Mouse (Mus musculus) MEL (cell line): Measurements from ENCODE around the gene Mmp24. TPM values are rescaled to one million over a fixed set of nuclear protein-coding genes. Genes with fewer than 3 reads are reported as not detected.

Source experiments
- DNase-seq: peaks from one replicate; pipeline ENCODE4 v3.0.0; 2011; ENCODE audit warnings: low read depth, low spot score
- H3K27ac ChIP-seq: 2 replicates; pipeline ENCODE4 v1.5.1; 2012; ENCODE audit warnings: low read depth, mild to moderate bottlenecking, control low read depth, low read length, moderate library complexity; ENCODE audit not compliant: control insufficient read depth
- H3K27me3 ChIP-seq, 2 experiments: fragments of 150-350 bp in 1 of 2; sonication (generic) in 1 of 2; 2 replicates each; pipeline ENCODE4 v1.6.1; 2012; ENCODE audit warnings: low read length in 2 of 2, mild to moderate bottlenecking in 2 of 2, improper control_type of control experiment in 1 of 2, moderate library complexity in 1 of 2; ENCODE audit not compliant: insufficient read depth in 2 of 2, control insufficient read depth in 1 of 2
- H3K36me3 ChIP-seq, 2 experiments: 2 replicates each; pipeline ENCODE4 v1.6.1; 2012 to 2014; ENCODE audit warnings: low read length in 2 of 2, improper control_type of control experiment in 1 of 2, inconsistent platforms in 1 of 2, mild to moderate bottlenecking in 1 of 2; ENCODE audit not compliant: insufficient read depth in 2 of 2, control insufficient read depth in 1 of 2
- H3K4me1 ChIP-seq, 2 experiments: fragments of 150-350 bp in 1 of 2; sonication (generic) in 1 of 2; 2 replicates each; pipeline ENCODE4 v1.6.1; 2012; ENCODE audit warnings: low read length in 2 of 2, improper control_type of control experiment in 1 of 2, mild to moderate bottlenecking in 1 of 2; ENCODE audit not compliant: insufficient read depth in 2 of 2, control insufficient read depth in 1 of 2
- H3K4me3 ChIP-seq, 2 experiments: fragments of 150-350 bp in 1 of 2; sonication (generic) in 1 of 2; 2 replicates each; pipeline ENCODE4 v1.5.1; 2012; ENCODE audit warnings: low read depth in 2 of 2, low read length in 2 of 2, mild to moderate bottlenecking in 2 of 2, moderate library complexity in 2 of 2, control low read depth in 1 of 2, improper control_type of control experiment in 1 of 2; ENCODE audit not compliant: control insufficient read depth in 1 of 2, insufficient read depth in 1 of 2
- H3K79me2 ChIP-seq: 2 replicates; pipeline ENCODE4 v1.6.1; 2012; ENCODE audit warnings: mild to moderate bottlenecking, low read length, moderate library complexity; ENCODE audit not compliant: control insufficient read depth, poor library complexity, insufficient read depth
- H3K9ac ChIP-seq: 2 replicates; pipeline ENCODE4 v1.6.1; 2012; ENCODE audit warnings: low read depth, mild to moderate bottlenecking, control low read depth, low read length, moderate library complexity; ENCODE audit not compliant: control insufficient read depth, poor library complexity, severe bottlenecking
- H3K9me3 ChIP-seq: fragments of 150-350 bp; sonication (generic); replicated peaks from 2 replicates; pipeline ENCODE4 v1.6.1; 2012; ENCODE audit warnings: mild to moderate bottlenecking, low read length, improper control_type of control experiment, moderate library complexity; ENCODE audit not compliant: insufficient read depth
- CHD1 ChIP-seq: IDR thresholded peaks from 2 replicates; pipeline ENCODE4 v1.6.1; 2012; ENCODE audit warnings: low read depth, mild to moderate bottlenecking, inconsistent platforms, low read length, improper control_type of control experiment
- ELF1 ChIP-seq: IDR thresholded peaks from 2 replicates; pipeline ENCODE4 v1.6.1; 2014; ENCODE audit warnings: low read depth, mild to moderate bottlenecking, inconsistent platforms, low read length, improper control_type of control experiment, moderate library complexity
- ETS1 ChIP-seq: IDR thresholded peaks from 2 replicates; pipeline ENCODE4 v1.6.1; 2012; ENCODE audit warnings: low read depth, mild to moderate bottlenecking, inconsistent platforms, low read length, improper control_type of control experiment, moderate library complexity
- GABPA ChIP-seq: IDR thresholded peaks from 2 replicates; pipeline ENCODE4 v1.6.1; 2012; ENCODE audit warnings: low read depth, mild to moderate bottlenecking, inconsistent platforms, low read length, improper control_type of control experiment, moderate library complexity
- GATA1 ChIP-seq: IDR thresholded peaks from 2 replicates; pipeline ENCODE4 v1.6.1; 2011; ENCODE audit warnings: low read depth, low read length, improper control_type of control experiment
- JUND ChIP-seq: IDR thresholded peaks from 2 replicates; pipeline ENCODE4 v1.6.1; 2011; ENCODE audit warnings: low read depth, mild to moderate bottlenecking, improper control_type of control experiment, low read length
- KAT2A ChIP-seq: conservative IDR thresholded peaks from 2 replicates; pipeline ENCODE4 v1.6.1; 2012; ENCODE audit warnings: low read depth, low read length, improper control_type of control experiment, inconsistent platforms
- MXI1 ChIP-seq: IDR thresholded peaks from 2 replicates; pipeline ENCODE4 v1.6.1; 2011; ENCODE audit warnings: mild to moderate bottlenecking, low read depth, low read length, improper control_type of control experiment
- MYB ChIP-seq: IDR thresholded peaks from 2 replicates; pipeline ENCODE4 v1.6.1; 2011; ENCODE audit warnings: mild to moderate bottlenecking, low read depth, low read length, improper control_type of control experiment
- NRF1 ChIP-seq: IDR thresholded peaks from 2 replicates; pipeline ENCODE4 v1.6.1; 2014; ENCODE audit warnings: low read depth, mild to moderate bottlenecking, inconsistent platforms, low read length, improper control_type of control experiment, moderate library complexity; ENCODE audit not compliant: poor library complexity, insufficient read depth, severe bottlenecking
- POLR2A ChIP-seq, 2 experiments: IDR thresholded peaks; 2 replicates each; pipeline ENCODE4 v1.6.1; 2011 to 2012; ENCODE audit warnings: low read length in 2 of 2, mild to moderate bottlenecking in 2 of 2, control low read depth in 1 of 2, improper control_type of control experiment in 1 of 2, low read depth in 1 of 2, moderate library complexity in 1 of 2; ENCODE audit not compliant: control insufficient read depth in 1 of 2, insufficient read depth in 1 of 2, poor library complexity in 1 of 2
- POLR2AphosphoS2 ChIP-seq: IDR thresholded peaks from 2 replicates; pipeline ENCODE4 v1.6.1; 2011; ENCODE audit warnings: low read length, improper control_type of control experiment
- POLR2AphosphoS5 ChIP-seq: IDR thresholded peaks from 2 replicates; pipeline ENCODE4 v1.6.1; 2012; ENCODE audit warnings: low read depth, borderline replicate concordance, mild to moderate bottlenecking, inconsistent platforms, low read length, moderate library complexity, mixed read lengths
- RAD21 ChIP-seq: IDR thresholded peaks from 2 replicates; pipeline ENCODE4 v1.6.1; 2011; ENCODE audit warnings: mild to moderate bottlenecking, low read depth, low read length, improper control_type of control experiment
- SIN3A ChIP-seq: IDR thresholded peaks from 2 replicates; pipeline ENCODE4 v1.6.1; 2012; ENCODE audit warnings: low read length, improper control_type of control experiment, inconsistent platforms
- UBTF ChIP-seq: IDR thresholded peaks from 2 replicates; pipeline ENCODE4 v1.6.1; 2012; ENCODE audit warnings: low read depth, mild to moderate bottlenecking, inconsistent platforms, low read length, improper control_type of control experiment, moderate library complexity, borderline replicate concordance; ENCODE audit not compliant: insufficient read depth
- USF2 ChIP-seq, 2 experiments: IDR thresholded peaks; 2 replicates each; pipeline ENCODE4 v1.6.1; 2011 to 2012; ENCODE audit warnings: improper control_type of control experiment in 2 of 2, low read length in 2 of 2, borderline replicate concordance in 1 of 2, inconsistent platforms in 1 of 2, low read depth in 1 of 2, mild to moderate bottlenecking in 1 of 2; ENCODE audit not compliant: insufficient read depth in 1 of 2
- ZC3H11A ChIP-seq: IDR thresholded peaks from 2 replicates; pipeline ENCODE4 v1.6.1; 2012; ENCODE audit warnings: low read depth, mild to moderate bottlenecking, inconsistent platforms, low read length, improper control_type of control experiment
- ZKSCAN1 ChIP-seq: IDR thresholded peaks from 2 replicates; pipeline ENCODE4 v1.6.1; 2012; ENCODE audit warnings: low read depth, mild to moderate bottlenecking, inconsistent platforms, low read length, improper control_type of control experiment, moderate library complexity
- ZMIZ1 ChIP-seq: IDR thresholded peaks from 2 replicates; pipeline ENCODE4 v1.6.1; 2012; ENCODE audit warnings: low read depth, mild to moderate bottlenecking, inconsistent platforms, low read length, improper control_type of control experiment, moderate library complexity
- ZNF384 ChIP-seq: IDR thresholded peaks from 2 replicates; pipeline ENCODE4 v1.6.1; 2012; ENCODE audit warnings: low read depth, mild to moderate bottlenecking, inconsistent platforms, low read length, improper control_type of control experiment
- polyA plus RNA-seq, 2 experiments: library from polyadenylated mRNA; stranded (reverse) in 1 of 2; unstranded in 1 of 2; fragments of >175 nt in 1 of 2; fragments of >200 nt in 1 of 2; gene quantifications; 2 replicates each; pipeline versions ENCODE4 v1.2.1 to v1.2.4; 2012; ENCODE audit warnings: low replicate concordance in 2 of 2, low read depth in 1 of 2; ENCODE audit not compliant: insufficient read length in 2 of 2, insufficient read depth in 1 of 2, missing spikeins in 1 of 2
- total RNA-seq: library from RNA; depleted of rRNA; stranded (reverse); fragments of 300-350 nt; gene quantifications from 2 replicates; pipeline ENCODE4 v1.2.3, GENCODE M21; 2012

Mmp24 gene
- total and polyA plus RNA-seq, 3 experiments = 0.06 to 0.27 TPM; not detected in 1

GRCm38 (mm10) chr2:155787949-155788931, 13.1 kb downstream of the Mmp24 start:
- Histone ChIP-seq H3K4me3 (no peak overlapping the region), H3K9me3 (no peaks in the 10 kb centered on the region), H3K4me1 (no peaks in the 10 kb centered on the region), H3K9ac (no peak overlapping the region), H3K36me3 (no peaks in the 10 kb centered on the region), H3K79me2 (no peaks in the 10 kb centered on the region), H3K27me3 (peaks cover 8 to 10% of the 10 kb centered on the region in 2 experiments), H3K27ac (no peak overlapping the region)
- DNase-seq = no peak
- TF ChIP-seq CHD1 (no peak), RAD21 (no peak), POLR2A (IDR thresholded peaks at IDR 0.05; ENCODE audit: control insufficient read depth in 1 of 2, insufficient read depth in 1 of 2, low read depth in 1 of 2, low read length in 2 of 2, poor library complexity in 1 of 2) (no peak), USF2 (IDR thresholded peaks at IDR 0.05; ENCODE audit: borderline replicate concordance in 1 of 2, insufficient read depth in 1 of 2, low read depth in 1 of 2, low read length in 2 of 2) (no peak), ETS1 (no peak), POLR2AphosphoS5 (no peak), ZC3H11A (no peak), KAT2A (no peak), GABPA (no peak), JUND (no peak), ELF1 (no peak), MXI1 (no peak), UBTF (no peak), NRF1 (no peak)

- Histone ChIP-seq H3K4me1 (no peaks in the 10 kb centered on the region), H3K79me2 (no peaks in the 10 kb centered on the region), H3K9ac (no peak overlapping the region), H3K9me3 (no peaks in the 10 kb centered on the region), H3K27ac (no peak overlapping the region), H3K27me3 (peaks cover 8 to 10% of the 10 kb centered on the region in 2 experiments), H3K36me3 (no peaks in the 10 kb centered on the region)
- no peak for DNase-seq
- TF ChIP-seq POLR2A (IDR thresholded peaks at IDR 0.05; ENCODE audit: control insufficient read depth in 1 of 2, insufficient read depth in 1 of 2, low read depth in 1 of 2, low read length in 2 of 2, poor library complexity in 1 of 2) (no peak), POLR2AphosphoS5 (no peak), SIN3A (no peak), ZKSCAN1 (no peak), GATA1 (no peak), ETS1 (no peak), MYB (no peak), GABPA (no peak), JUND (no peak), ZMIZ1 (no peak), KAT2A (no peak), ZNF384 (no peak), ZC3H11A (no peak), POLR2AphosphoS2 (no peak), RAD21 (no peak)
- TF ChIP-seq, all 39 proteins: peak for 0
- H3K4me3 ChIP-seq = no peak overlapping the region
These were observed 17.8 kb downstream of the Mmp24 start for GRCm38 (mm10) chr2:155792899-155793298.
